Mouse (Mus musculus): ENCODE measurements around the gene 1700001C02Rik.
A peak's percentile ranks its signal among the peaks of the same experiment; 100 is the strongest.

1700001C02Rik gene

DNA sequence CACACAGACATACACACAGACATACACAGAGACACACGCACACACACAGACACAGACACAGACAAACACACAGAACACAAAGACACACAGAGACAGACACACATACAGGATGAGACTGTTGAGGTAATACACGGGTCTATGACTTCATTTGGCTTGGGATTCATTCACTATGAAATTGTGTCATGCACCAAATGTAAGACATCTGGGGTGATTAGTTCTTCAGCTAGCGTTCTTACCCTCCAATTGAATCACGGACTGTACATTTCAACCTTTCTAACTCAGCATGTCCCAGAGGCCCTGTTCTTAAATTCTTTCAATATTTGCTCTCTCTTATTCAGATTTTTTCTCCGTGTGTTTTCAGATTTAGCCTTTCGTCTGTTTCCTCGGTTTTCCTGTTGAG lies 28.8 kb downstream of the 1700001C02Rik start:
- DNase-seq (ENCODE audit: low read depth, low spot score) = no peak

DNA sequence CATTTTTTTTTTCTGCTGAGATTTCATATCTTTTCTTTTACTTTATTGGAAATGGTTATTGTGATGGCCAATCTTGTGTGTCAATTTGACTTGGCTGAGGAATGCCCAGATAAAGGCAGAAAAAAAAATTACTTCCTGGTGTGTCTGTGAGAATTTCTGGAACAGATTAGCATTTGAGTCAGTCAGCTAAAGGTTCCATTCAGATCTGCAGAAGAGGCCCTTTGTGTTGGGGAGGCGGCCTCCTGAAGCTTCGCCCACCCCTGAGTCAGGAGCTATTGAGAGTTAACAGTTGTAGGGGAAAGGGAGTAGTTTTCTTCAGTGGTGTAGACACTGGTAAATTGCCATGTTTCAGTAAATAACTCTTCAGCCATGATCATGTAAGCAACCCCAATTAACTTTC lies 29.4 kb downstream of the 1700001C02Rik start:
- peak; percentile 28 for DNase-seq (ENCODE audit: low read depth, low spot score)

DNA sequence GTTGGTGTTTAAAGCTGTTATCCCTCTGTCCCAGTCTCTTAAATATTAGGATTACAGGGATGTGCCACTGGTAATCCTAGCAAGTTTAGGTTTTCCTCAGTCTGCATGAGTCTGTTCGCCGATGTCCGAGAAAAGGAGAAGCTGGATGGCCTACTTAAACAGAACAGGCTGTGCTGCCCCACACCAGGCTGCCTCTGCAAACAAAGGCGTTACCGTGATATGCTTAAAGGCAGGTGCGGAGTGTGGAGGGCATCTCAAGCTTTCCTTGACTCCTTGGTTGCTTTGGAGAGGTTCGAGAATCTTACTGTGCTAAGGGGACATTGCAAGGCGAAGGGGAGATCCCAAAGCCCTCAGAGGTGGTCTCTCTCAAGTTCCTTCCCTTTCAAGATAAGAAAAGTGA lies 31.0 kb downstream of the 1700001C02Rik start:
- DNase-seq (ENCODE audit: low read depth, low spot score) = no peak

DNA sequence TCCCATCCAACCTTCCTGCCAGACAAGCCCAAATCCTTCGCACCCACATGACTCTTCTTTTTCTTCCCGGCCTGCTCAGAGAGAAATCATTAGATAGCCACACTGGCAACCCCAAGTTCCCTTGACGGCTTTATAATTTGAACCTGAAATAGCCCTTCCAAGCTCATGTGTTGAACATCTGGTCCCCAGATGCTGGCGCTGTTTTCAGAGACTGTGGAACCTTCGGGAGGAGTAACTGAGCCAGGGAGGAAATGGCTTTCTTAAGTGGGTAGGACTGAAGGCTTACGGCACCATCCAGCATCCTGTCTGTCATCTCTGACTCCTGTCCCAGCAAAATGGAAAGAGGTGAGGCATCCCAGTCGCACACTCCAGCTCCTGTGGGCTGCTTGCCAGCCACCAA lies 31.5 kb downstream of the 1700001C02Rik start:
- DNase-seq (ENCODE audit: low read depth, low spot score) = no peak

DNA sequence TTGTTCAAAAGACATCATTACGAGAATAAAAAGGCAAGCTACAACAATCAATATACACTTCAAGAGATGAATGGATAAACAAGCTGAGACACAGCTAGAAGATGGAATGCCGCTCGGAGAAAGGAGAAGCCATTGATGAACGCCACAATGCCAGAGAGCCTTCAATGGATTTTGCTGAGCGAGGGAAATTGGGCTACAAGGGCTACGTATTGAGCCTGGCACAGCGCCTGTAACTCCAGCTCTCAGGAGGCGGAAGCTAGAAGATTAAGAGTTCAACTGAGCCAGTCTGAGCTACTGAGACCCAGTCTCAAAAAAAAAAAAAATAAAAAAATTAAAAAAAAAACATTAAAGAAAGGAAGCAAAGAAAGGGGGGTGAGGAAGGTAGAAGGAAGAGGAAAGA lies 47.3 kb downstream of the 1700001C02Rik start:
- no peak for DNase-seq (ENCODE audit: low read depth, low spot score)

DNA sequence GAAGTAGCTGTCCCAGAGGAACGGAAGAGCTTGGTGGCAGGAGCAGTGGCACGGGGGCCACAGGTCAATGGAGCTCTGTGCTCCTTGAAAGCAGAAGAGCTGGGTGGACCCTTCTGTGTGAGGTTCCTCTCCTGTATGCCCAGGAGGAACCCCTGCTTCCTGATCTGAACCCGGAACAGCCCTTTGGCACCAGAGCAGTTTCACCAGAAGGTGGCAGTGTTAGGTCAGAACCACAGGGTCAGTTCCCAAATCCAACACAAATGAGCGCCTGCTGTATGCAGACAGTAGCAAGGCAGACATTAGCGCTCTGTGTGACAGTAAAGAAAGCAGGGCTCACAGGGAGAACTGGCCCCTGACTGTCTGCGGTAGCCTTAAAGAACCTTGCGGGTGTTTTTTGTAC lies 50.5 kb downstream of the 1700001C02Rik start:
- DNase-seq (ENCODE audit: low read depth, low spot score) = peak; percentile 73

DNA sequence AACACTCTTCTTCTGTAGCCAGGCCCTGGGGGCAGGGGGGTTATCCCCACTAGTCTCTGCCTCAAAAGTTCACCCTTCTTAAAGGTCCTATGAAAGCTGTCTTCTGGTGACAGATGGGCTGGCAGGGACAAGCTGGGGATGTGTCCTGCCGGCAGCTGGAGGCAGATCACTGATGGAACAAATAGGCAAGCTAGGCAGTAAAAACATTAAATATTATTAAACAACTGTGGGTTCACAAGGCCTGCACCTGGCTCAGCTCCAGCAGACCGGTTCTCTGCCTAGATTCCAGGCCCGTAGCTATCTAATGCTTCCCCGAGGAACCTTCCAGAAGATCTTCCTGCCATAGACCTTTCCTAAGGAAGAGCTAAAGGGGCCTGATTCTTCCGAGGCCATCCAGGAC lies 52.3 kb downstream of the 1700001C02Rik start:
- DNase-seq (ENCODE audit: low read depth, low spot score) = no peak

DNA sequence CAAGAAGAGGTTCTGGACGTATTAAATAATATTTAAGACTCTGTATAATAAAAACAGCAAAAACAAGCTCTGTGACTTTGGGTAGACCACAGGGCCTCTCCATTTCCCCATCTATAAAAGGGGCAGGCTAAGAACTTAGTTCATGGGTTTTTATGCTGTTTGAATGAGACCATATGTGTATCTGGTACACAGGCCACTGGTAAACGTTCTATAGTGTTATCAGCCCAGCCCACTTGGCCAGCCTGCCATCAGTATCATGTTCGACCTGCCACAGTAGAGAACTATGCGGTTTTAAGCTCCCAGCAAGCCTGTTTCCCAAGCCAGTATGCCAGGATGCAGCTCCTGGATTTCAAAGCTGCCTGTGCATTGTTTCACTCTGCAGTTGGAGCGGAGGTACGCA lies 52.7 kb downstream of the 1700001C02Rik start:
- DNase-seq (ENCODE audit: low read depth, low spot score) = no peak

DNA sequence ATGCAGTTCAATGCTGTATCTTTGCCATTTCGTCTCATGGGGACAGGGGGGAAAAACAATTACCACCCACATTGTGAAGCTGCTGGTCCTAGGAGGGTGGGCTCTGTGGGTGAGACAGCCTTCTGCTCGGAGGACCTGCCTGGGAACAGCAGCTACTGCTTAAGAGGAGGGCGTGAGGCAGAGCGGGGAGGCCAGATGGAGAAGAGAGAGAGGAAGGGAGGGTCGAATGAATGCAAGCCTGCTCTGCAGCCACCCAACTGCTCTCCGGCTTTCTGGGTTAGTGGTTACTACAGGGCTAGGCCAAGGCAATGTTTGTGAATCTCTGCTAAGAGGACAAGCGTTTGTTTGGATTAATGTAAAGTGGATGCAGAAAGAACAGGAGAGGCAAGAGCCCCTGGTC lies 53.6 kb downstream of the 1700001C02Rik start:
- DNase-seq (ENCODE audit: low read depth, low spot score) = no peak

DNA sequence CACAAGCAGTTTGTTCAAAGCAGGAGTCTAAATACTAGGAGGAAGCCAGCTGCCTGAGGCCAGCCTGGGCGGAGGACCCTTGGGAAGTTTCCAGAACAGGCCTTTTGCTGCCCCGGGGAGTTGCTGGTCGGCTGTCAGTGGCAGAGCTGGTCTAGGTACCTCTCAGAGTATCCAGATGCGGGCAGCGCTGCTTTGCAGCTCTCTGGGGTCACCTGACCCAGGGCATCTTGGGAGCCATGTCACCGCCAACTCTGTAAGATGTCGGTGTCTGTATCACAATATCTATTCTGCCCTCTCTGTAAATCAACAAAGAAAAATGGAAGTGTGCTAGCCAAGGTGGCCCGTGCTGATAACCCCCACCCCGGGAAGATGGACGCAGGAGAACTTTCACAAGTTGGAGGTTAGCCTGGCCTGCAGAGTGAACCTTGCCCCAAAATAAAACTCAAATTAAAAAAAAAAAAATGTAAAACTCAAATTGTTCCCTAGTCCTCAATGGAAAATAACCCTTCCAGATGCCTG lies 54.4 kb downstream of the 1700001C02Rik start:
- no peak for DNase-seq (ENCODE audit: low read depth, low spot score)

DNA sequence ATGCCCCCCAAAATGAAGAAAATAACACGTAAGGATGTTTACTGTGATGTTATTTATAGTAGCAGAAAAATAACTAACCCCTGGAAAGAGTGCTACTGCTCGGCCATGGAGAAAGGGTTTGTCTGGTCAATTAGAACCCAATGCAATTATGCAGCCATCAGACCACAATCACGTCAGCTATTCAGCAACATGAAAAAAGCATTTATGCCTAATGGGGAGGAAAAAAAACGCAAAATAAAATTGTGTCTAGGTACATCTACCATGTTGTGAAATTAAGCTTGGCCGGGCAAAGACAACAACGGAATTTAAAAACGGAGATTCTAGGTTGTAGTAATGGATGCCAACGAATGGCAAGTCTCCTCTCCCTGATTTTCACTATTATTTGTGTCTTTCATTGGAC lies 56.6 kb downstream of the 1700001C02Rik start:
- DNase-seq (ENCODE audit: low read depth, low spot score) = no peak

DNA sequence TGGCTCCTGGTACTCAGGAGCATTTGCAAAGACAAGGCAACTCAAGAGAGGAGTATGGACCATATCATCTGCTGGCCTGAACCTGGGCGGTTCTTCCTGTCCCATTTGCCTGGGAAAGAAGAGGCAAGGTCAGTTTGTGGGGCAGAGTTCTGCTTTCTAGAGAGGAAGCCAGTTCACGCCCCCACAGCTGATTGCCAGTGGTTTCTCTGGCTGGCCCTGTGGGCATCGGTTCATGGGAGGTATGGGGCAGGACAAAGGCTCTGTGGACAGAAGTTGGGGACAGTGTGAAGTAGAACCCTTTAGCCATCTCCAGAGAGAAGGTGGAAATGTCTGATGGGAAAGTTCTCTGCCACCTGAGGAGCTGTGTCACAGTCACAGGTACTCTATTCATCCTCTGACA lies 57.3 kb downstream of the 1700001C02Rik start:
- no peak for DNase-seq (ENCODE audit: low read depth, low spot score)

DNA sequence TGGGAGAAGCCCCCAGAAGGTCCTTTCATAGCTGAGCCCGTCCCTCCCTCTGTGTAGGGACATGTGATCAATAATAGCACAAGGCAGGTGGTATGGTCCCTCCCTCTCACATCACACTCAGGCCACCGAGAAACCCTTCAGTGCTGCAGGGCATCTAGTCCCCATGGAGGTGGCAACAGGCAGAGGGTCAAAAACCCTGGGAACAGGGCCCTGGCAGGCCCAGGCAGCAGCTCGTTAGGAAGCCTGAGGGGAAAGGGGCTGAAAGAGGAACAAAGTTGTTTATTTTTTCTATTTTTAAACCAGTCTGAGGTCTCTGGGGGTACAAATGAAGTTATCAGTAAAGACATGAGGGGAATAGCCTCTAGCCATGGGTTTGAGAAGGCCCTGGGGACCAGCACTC lies 58.4 kb downstream of the 1700001C02Rik start:
- DNase-seq (ENCODE audit: low read depth, low spot score) = no peak

DNA sequence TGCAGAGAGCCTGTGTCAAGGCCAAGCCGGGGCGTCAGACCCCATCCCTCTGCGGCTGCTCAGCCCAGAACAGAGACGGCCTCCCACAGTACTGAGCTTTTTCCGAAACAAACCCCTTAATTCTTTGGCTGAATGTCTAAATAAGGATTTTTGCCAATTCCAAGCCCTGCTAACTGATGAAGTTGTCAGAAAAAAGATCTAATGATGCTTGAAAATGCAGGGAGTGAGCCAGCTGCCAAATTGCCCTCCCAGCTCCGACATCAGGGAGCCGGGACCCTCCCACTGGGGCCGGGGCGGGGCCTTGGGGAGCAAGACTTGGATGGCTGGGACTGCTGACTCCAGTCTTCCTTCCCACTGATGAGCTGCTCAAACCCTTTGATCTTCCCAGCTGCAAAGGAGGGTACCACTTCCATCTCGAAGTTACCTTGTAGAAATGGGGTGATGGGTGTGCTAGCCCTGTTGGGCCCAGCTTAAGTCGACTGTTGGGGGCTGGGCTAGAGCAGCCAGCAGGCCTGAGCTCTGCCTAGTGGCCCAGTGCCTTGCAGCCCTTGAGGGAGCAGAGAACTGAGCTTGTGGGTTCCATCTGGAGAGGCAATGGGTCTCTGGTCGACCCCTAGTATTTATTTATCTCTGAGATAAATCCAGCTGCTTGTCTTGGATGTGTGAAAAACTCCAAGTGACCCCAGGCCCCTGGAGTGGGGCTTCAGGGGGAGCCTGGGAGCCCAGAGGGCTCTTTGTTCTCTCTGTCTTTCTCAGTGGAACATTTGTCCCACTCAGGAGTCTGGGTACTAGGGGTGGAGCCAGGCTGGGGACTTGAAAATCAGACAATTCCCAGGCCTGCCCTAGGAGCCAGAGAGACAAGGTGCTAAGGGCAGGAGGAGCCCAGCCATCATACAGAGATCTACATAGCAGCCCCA lies 60.3 kb downstream of the 1700001C02Rik start:
- DNase-seq (ENCODE audit: low read depth, low spot score) = peak; percentile 13

DNA sequence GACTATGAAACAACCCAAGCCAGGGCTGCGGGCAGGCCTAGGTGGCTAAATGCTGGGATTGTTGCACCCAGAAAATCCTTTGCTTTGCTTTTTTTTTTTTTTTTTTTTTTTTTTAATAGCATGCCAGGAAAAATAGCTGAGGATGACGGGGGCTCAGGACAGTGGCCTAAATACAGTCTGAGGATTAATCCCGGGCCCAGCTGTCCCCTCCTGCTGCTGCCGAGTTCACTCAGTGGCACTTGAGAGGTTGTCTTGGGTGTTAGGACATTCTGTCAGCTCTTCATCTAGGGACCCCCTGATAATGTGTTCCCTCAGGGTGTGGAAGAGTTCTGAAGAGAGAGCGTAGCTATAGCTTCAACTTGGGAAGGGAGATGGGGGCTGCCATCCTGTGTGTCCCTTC lies 61.3 kb downstream of the 1700001C02Rik start:
- DNase-seq (ENCODE audit: low read depth, low spot score) = no peak

DNA sequence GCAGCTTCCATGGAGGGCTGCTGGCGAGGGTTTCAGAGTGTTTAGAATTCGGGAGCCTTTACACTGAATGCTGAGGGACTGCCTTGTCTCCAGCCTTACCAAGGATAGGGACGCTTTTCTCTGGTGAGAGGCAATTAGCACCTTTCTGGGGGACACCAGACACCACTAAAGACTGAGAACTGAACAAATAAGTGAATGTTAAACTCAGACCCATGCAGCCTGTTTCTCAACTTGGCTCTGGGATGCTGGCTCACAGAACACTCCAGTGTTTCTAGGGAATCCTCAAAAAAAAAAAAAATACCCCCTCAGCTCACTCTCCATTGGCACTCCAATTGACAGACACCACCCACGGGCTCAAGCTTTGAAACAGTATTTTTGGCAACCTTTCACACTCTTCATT lies 63.1 kb downstream of the 1700001C02Rik start:
- no peak for DNase-seq (ENCODE audit: low read depth, low spot score)

Data from R1 (cell line).